Mouse (Mus musculus): ENCODE data around the gene Pan3. TPM values are rescaled to one million over a fixed set of nuclear protein-coding genes. Genes with fewer than 3 reads are reported as not detected.
A peak's percentile ranks its signal among the peaks of the same experiment; 100 is the strongest.

Pan3 gene
- polyA plus RNA-seq, 1 experiment: 150 TPM

DNA sequence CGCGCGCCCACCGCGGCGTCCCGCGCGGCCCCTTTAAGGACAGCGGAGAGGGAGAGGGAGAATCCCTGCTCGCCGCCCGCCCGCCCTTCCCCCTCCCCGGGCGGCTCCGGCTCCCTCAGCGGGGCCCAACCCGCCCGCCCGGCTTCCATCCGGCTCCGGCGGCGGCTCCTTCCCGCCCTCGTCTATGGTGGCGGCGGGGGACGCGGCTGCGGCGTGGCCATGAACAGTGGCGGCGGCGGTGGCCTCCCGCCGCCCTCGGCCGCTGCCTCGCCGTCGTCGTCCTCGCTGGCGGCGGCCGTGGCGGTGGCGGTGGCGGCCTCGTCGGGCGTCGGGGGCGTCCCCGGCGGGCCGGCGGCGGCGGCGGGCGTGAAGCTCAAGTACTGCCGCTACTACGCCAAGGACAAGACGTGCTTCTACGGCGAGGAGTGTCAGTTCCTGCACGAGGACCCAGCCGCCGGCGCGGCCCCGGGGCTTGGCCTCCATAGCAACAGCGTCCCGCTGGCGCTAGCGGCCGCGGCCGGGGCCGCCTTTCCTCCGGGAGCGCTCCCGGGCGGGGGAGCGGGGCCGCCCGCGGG lies 487 bp downstream of the Pan3 start:
- peak overlapping the region; percentile 85 for H3K27ac ChIP-seq (ENCODE audit: insufficient read depth, low read depth, low read length)
- TF ChIP-seq CTCF (IDR thresholded peaks at IDR 0.05; ENCODE audit: low read depth, low read length) (no peak), POLR2A (IDR thresholded peaks at IDR 0.05; ENCODE audit: borderline replicate concordance, low read depth, low read length) (no peak)
- peaks cover 35% of the 10 kb centered on the region for H3K4me1 ChIP-seq (ENCODE audit: control insufficient read depth, insufficient read depth, low read length)
- peak overlapping the region; percentile 94 for H3K4me3 ChIP-seq (ENCODE audit: insufficient read depth, low read length)

DNA sequence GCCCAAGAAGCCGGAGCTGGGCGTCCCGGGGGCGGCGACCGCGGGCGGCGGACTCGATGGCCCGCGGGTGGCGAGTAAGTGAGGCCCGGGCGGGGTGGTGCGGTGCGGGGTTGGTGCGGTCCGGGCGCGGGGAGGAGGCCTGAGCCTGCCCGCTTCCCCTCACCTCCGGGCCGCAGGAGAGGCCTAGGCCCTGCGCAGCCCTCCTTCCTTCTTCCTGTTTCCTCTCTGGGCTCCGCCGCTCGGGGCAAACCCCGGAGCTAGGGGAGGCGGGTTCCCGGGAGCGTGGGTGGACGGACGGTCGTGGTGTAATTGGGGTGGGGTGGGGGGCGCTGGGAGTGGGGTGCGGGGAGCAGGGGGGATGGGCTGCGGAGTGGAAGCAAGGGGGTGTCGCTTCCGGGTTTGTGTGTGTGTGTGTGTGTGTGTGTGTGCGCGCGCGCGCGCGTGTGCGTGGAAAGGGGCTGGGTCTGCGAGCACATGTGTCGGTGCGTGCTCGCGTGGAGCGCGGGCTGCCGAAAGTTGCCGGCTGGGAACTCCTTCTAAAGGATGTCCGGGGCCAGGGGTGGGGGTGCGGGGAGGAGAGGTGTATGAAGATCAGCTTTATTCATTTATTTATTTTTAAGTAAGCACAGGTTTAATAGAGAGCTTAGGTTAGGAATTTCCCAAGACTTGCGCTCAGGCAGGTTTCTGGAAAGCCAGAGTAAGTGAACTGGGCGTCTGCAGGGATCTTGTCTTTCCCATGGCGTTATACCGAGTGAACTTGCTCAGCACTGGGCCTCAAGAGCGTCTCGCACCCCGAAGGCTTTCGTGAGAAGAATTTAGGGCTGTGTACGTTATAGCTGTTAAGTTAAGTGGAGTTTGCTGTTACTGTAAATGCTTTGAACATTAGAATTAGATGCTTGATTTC lies 1.2 kb downstream of the Pan3 start:
- Histone ChIP-seq H3K4me3 (ENCODE audit: insufficient read depth, low read length) (peak overlapping the region; percentile 94), H3K4me1 (ENCODE audit: control insufficient read depth, insufficient read depth, low read length) (peaks cover 35% of the 10 kb centered on the region), H3K27ac (ENCODE audit: insufficient read depth, low read depth, low read length) (peak overlapping the region; percentile 85)
- no peak for TF ChIP-seq CTCF (IDR thresholded peaks at IDR 0.05; ENCODE audit: low read depth, low read length)
- no peak for TF ChIP-seq POLR2A (IDR thresholded peaks at IDR 0.05; ENCODE audit: borderline replicate concordance, low read depth, low read length)

- H3K27ac ChIP-seq (ENCODE audit: insufficient read depth, low read depth, low read length): no peak overlapping the region
- peaks cover 42% of the 10 kb centered on the region for H3K4me1 ChIP-seq (ENCODE audit: control insufficient read depth, insufficient read depth, low read length)
- TF ChIP-seq POLR2A (IDR thresholded peaks at IDR 0.05; ENCODE audit: borderline replicate concordance, low read depth, low read length) (no peak), CTCF (IDR thresholded peaks at IDR 0.05; ENCODE audit: low read depth, low read length) (no peak)
- no peak overlapping the region for H3K4me3 ChIP-seq (ENCODE audit: insufficient read depth, low read length)
Measured at GRCm38 (mm10) chr5:147432927-147433326, 3.0 kb downstream of the Pan3 start.

- Histone ChIP-seq H3K27ac (ENCODE audit: insufficient read depth, low read depth, low read length) (no peak overlapping the region), H3K4me1 (ENCODE audit: control insufficient read depth, insufficient read depth, low read length) (peaks cover 44% of the 10 kb centered on the region), H3K4me3 (ENCODE audit: insufficient read depth, low read length) (no peak overlapping the region)
- TF ChIP-seq CTCF (IDR thresholded peaks at IDR 0.05; ENCODE audit: low read depth, low read length) (no peak), POLR2A (IDR thresholded peaks at IDR 0.05; ENCODE audit: borderline replicate concordance, low read depth, low read length) (no peak)
Measured at GRCm38 (mm10) chr5:147435224-147435623, 5.3 kb downstream of the Pan3 start.

DNA sequence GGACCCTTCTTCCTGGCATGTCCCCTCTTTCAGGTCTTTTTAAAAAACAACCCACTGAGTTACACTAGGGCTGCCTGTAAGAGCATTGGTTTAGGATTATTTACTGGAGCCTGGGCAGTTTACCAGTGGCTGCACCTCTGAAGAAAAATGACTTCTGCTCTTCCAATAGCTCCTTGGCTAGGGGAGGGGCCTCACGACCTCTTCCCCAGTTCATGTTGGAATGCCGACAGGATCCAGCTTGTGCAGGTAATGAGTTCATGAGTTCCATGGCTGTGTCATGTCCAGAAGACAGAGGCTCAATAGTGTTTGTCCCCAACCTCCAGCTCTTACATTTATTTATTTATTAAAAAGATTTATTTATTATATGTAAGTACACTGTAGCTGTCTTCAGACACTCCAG lies 5.8 kb downstream of the Pan3 start:
- no peak overlapping the region for H3K4me3 ChIP-seq (ENCODE audit: insufficient read depth, low read length)
- H3K27ac ChIP-seq (ENCODE audit: insufficient read depth, low read depth, low read length): no peak overlapping the region
- TF ChIP-seq CTCF (IDR thresholded peaks at IDR 0.05; ENCODE audit: low read depth, low read length): no peak
- no peak for TF ChIP-seq POLR2A (IDR thresholded peaks at IDR 0.05; ENCODE audit: borderline replicate concordance, low read depth, low read length)
- H3K4me1 ChIP-seq (ENCODE audit: control insufficient read depth, insufficient read depth, low read length): peaks cover 44% of the 10 kb centered on the region

DNA sequence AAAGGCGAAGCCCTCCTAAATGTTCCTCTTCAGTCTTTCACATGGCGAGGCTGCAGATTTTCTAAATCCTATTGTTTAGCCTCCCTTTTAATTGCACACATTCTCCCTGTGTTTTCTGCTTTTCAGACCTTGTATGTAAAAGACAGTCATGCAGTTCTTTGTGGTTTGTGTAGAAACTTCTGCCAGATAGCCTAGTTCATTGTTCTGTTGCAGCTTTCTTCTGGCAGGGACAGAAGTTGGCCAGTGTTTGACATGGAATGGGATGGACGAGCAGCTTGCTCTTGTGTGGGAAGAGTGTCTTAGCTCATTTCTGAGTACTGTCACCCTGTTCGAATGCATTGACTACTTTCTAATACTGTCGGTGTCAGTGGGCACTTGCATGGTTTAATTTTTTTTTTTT lies 6.5 kb downstream of the Pan3 start:
- H3K27ac ChIP-seq (ENCODE audit: insufficient read depth, low read depth, low read length): no peak overlapping the region
- TF ChIP-seq CTCF (IDR thresholded peaks at IDR 0.05; ENCODE audit: low read depth, low read length) (no peak), POLR2A (IDR thresholded peaks at IDR 0.05; ENCODE audit: borderline replicate concordance, low read depth, low read length) (no peak)
- no peak overlapping the region for H3K4me3 ChIP-seq (ENCODE audit: insufficient read depth, low read length)
- peaks cover 47% of the 10 kb centered on the region for H3K4me1 ChIP-seq (ENCODE audit: control insufficient read depth, insufficient read depth, low read length)

DNA sequence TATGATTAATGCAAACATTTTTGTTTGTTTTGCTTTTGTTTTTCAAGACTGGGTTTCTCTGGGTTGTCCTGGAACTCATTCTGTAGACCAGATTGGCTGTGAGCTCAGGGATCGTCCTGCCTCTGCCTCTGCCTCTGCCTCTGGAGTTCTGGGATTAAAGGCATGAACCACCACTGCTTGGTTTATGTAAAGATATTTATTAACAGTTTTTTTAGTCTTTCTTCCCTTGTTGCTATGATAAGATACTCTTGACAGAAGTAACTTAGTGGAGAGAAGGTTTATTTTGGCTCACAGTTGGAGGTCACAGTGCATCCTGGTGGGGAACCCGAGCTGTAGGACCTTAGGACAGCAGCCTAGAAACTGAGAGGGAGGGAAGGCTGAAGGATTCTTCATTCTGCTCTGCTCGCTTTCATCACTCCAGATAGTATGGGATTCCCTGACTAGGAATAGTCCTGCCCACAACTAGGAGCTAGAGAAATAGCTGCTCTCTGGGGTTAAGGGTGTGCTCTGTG lies 11.1 kb downstream of the Pan3 start:
- no peak for TF ChIP-seq POLR2A (IDR thresholded peaks at IDR 0.05; ENCODE audit: borderline replicate concordance, low read depth, low read length)
- TF ChIP-seq CTCF (IDR thresholded peaks at IDR 0.05; ENCODE audit: low read depth, low read length): no peak
- peaks cover 20% of the 10 kb centered on the region for H3K4me1 ChIP-seq (ENCODE audit: control insufficient read depth, insufficient read depth, low read length)
- H3K27ac ChIP-seq (ENCODE audit: insufficient read depth, low read depth, low read length): no peak overlapping the region
- no peak overlapping the region for H3K4me3 ChIP-seq (ENCODE audit: insufficient read depth, low read length)

DNA sequence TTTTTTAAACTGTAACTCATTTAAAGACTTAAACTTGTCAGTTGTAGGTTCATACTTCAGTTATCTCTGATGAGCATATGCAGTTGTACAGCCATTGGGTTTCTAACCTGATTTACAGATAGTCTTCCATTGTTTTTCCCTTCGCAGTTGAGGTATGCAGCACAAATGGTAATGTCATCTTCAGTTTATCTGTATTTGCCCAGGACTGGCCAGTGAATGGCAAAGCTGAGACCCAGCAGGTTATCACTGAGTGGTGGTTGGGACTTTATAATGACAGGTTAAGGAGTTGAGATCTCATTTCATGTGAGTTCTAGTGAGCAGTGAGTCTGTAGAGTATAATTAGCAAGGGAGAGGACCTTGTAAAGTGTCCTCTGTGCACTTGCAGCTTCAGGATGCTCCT lies 12.0 kb downstream of the Pan3 start:
- no peak overlapping the region for H3K27ac ChIP-seq (ENCODE audit: insufficient read depth, low read depth, low read length)
- H3K4me1 ChIP-seq (ENCODE audit: control insufficient read depth, insufficient read depth, low read length): peaks cover 12% of the 10 kb centered on the region

DNA sequence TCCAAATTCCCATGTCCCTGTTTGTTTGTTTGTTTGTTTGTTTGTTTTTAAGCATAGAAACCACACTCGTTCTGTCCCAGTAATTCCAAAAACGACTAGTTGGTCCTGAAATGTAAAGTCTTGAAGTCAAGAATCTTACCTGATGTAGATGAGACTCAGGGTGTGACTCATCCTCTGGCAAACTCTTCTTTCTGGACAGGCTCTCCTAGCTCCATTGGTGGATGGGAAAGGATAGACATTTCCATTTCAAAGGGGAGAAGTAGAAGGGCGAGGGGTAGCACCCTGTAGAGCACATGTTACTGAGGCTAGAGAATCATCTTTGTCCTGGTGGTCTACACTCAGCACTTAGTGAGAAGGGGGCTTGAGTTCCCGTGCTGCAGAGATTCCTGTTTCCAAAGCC lies 12.8 kb downstream of the Pan3 start:
- H3K27ac ChIP-seq (ENCODE audit: insufficient read depth, low read depth, low read length): no peak overlapping the region
- H3K4me3 ChIP-seq (ENCODE audit: insufficient read depth, low read length): no peak overlapping the region
- TF ChIP-seq CTCF (IDR thresholded peaks at IDR 0.05; ENCODE audit: low read depth, low read length) (no peak), POLR2A (IDR thresholded peaks at IDR 0.05; ENCODE audit: borderline replicate concordance, low read depth, low read length) (no peak)
- H3K4me1 ChIP-seq (ENCODE audit: control insufficient read depth, insufficient read depth, low read length): peaks cover 12% of the 10 kb centered on the region

More for the DNA sequence above, 12.0 kb downstream of the Pan3 start:
- H3K4me3 ChIP-seq (ENCODE audit: insufficient read depth, low read length): no peak overlapping the region
- TF ChIP-seq POLR2A (IDR thresholded peaks at IDR 0.05; ENCODE audit: borderline replicate concordance, low read depth, low read length) (no peak), CTCF (IDR thresholded peaks at IDR 0.05; ENCODE audit: low read depth, low read length) (no peak)

- Histone ChIP-seq H3K27ac (ENCODE audit: insufficient read depth, low read depth, low read length) (no peak overlapping the region), H3K4me3 (ENCODE audit: insufficient read depth, low read length) (no peak overlapping the region), H3K4me1 (ENCODE audit: control insufficient read depth, insufficient read depth, low read length) (peaks cover 21% of the 10 kb centered on the region)
- TF ChIP-seq POLR2A (IDR thresholded peaks at IDR 0.05; ENCODE audit: borderline replicate concordance, low read depth, low read length) (no peak), CTCF (IDR thresholded peaks at IDR 0.05; ENCODE audit: low read depth, low read length) (no peak)
Measured at GRCm38 (mm10) chr5:147444298-147444697, 14.3 kb downstream of the Pan3 start.

All from bone marrow macrophage, adult 2 months (primary cell).